Mouse (Mus musculus) MEL-GATA-1-ER (cell line): Measurements from ENCODE around the gene Trp53i11.

Experiments used
- DNase-seq: peaks from one replicate; pipeline ENCODE4 v3.0.0-alpha.2; 2012; ENCODE audit warnings: low read depth; ENCODE audit errors: extremely low read depth

The Trp53i11 gene

DNA sequence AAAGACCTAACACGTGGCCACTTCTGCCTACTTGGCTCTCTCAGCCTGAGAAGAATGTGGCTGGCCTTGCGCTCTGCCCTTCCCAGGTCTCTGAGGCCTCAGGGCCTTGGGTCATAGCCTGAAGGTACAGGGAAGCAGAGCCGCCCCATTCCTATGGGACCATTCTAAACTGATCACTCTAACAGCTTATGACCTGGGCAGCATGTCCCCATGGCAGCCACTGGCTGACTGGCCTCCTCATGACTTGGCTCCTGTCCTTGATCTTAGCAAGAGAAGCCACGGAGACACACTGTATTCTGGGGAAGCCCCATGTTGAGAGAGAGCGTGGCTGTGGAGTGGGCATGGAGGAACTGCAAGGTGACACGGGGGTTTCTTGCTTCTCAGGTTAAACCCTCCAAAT, 51.5 kb downstream of the Trp53i11 start:
- DNase-seq = no peak

DNA sequence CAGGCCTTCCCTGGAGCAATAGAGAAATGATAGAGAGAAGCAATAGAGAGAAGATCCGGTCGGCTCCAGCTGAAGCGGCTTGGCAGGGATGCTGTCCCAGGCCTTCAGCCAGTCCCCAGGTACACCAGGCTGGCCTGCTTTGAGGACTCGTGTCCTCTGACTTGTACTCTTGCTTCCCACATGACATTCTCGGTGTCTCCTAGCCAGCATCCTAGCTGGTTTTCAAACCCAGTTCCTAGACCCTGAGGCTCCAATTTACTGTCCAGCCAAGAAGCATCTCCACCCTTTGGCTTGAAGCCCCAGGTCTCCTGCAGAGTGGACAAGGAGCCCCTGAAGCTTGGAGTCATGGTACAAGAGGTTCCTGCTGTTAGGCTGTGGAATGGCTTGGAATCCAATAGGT, 54.8 kb downstream of the Trp53i11 start:
- no peak for DNase-seq

- no peak for DNase-seq
Observed at GRCm38 (mm10) chr2:93243439-93244089, 56.2 kb downstream of the Trp53i11 start.

DNA sequence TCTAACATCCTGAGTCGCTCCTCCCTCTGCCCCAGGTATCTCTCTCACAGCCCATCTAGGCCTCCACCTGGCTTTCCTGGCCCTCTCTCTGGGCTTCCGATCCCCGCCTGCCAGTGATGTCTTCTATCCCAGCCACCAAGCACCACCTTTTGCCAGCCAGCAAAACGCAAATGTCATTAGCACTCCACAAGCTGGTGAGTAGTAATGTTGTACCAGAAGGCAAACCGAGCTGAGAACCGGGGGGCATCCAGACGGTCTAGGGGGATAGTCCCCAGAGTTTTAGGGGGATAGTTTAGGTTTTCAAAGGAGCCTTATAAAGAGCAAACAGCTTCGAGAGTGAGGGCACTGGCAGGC, 56.7 kb downstream of the Trp53i11 start:
- no peak for DNase-seq

DNA sequence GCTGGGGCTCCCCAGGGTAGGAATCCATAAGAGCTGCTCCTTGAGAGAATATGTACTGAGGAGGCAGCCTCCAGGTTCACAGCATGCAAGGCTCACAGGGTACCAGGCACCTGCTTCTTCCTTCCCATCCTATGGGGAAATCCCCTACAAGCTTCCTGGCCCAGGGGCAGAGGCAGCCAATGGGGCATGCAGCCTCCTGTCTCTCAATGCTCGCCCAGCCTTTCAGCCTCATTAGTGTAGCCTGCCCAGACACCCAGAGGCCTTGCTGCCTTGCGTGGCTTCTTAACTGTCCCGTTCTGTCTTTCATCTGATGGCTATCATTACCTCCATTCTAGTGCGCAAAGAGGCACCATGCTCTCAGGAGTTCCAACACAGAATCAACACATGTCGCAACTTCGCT, 61.7 kb downstream of the Trp53i11 start:
- DNase-seq = no peak

DNA sequence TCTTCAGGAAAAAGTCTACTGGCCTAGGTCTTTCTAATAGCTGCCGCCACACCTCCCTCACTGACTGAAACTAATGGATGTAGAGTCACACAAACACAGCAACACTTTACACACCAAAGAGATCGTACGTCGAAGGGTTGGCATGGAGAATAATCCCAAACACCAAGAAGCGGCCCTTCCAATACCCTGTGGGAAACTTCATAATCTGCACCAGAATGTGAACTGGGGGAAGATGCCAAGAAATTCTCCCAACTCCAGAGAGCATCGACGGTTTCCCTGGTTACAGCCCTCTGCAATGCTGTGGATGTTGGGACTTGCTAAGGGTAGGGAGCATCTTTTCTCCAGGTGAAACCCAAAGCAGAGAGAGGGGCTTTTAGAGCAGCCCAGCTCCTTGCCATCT, 63.3 kb downstream of the Trp53i11 start:
- DNase-seq = no peak
